1 mouse cellular context compared by ENCODE assay signal in the genomic region with DNA sequence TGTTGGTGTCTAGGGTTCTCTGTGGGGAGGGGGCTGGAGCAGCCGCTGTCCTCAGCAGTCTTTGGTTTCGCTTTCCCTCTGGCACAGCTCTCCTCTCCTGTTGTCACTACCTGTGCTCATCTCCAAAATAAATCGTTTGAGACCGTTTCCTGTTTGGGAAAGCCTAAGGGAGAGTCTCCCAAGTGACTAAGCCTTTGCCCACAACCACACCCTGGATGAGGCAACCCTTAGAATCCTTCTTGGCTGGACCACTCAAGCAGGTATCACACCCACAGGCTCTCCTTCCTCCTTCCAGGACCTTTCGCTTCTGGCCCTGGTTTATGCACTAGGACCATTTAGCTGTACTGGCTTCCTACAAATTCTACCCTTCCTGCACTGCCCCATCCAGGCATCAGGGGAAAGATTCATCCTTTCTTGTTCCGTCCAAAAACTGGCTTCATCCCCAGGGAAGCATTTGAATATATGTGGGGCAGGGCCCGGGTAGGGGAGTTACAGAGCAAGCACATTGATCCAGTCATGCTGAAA.
TF ChIP-seq lines count a peak whose summit lies in the region.

No protein-coding gene starts in this region.

TF ChIP-seq in CH12.LX, 34 proteins besides CTCF, POLR2A, EP300 and RAD21:
- TF ChIP-seq POLR2AphosphoS2 (IDR thresholded peaks at IDR 0.05; ENCODE audit: low read depth, low read length) (no peak), E2F4 (IDR thresholded peaks at IDR 0.05; ENCODE audit: insufficient replicate concordance, low read depth, low read length) (no peak), ELF1 (IDR thresholded peaks at IDR 0.05; ENCODE audit: low read depth, low read length) (no peak), MAZ (IDR thresholded peaks at IDR 0.05; ENCODE audit: low read depth, low read length) (no peak), ZNF384 (IDR thresholded peaks at IDR 0.05; ENCODE audit: low read depth, low read length) (no peak), CHD2 (IDR thresholded peaks at IDR 0.05; ENCODE audit: low read length) (no peak), SIN3A (IDR thresholded peaks at IDR 0.05; ENCODE audit: low read length) (no peak), UBTF (IDR thresholded peaks at IDR 0.05; ENCODE audit: low read depth, low read length) (no peak), GABPA (IDR thresholded peaks at IDR 0.05; ENCODE audit: insufficient replicate concordance, low read depth, low read length) (no peak)
TF ChIP-seq in CH12.LX: peak in this region for 0.
